Mouse (Mus musculus) E14TG2a.4 (cell line): Measurements from ENCODE around the gene Adcy4.

ENCODE experiments used
- H3K27me3 ChIP-seq: 2 replicates; pipeline ENCODE4 v1.6.1; 2014; ENCODE audit warnings: low read length, control low read depth; ENCODE audit not compliant: insufficient read depth
- H3K36me3 ChIP-seq: 2 replicates; pipeline ENCODE4 v1.6.1; 2014; ENCODE audit warnings: low read length, control low read depth; ENCODE audit not compliant: insufficient read depth
- H3K4me1 ChIP-seq: replicated peaks from 2 replicates; pipeline ENCODE4 v1.6.1; 2014; ENCODE audit warnings: low read depth, low read length, control low read depth
- H3K4me3 ChIP-seq: replicated peaks from 2 replicates; pipeline ENCODE4 v1.5.1; 2014; ENCODE audit warnings: mild to moderate bottlenecking, low read length
- H3K9me3 ChIP-seq: 2 replicates; pipeline ENCODE4 v1.6.1; 2014; ENCODE audit warnings: low read length, control low read depth
- CTCF ChIP-seq: conservative IDR thresholded peaks from 2 replicates; pipeline ENCODE4 v1.5.1; 2014; ENCODE audit warnings: low read length
- NANOG ChIP-seq: IDR thresholded peaks from 2 replicates; pipeline ENCODE4 v1.6.1; 2014; ENCODE audit warnings: borderline replicate concordance, low read length, mixed read lengths
- POU5F1 ChIP-seq: IDR thresholded peaks from 2 replicates; pipeline ENCODE4 v1.6.1; 2014; ENCODE audit warnings: low read length, borderline replicate concordance

The Adcy4 gene

GRCm38 (mm10) chr14:55781310-55781709 lies 2.6 kb downstream of the Adcy4 start:
- Histone ChIP-seq H3K27me3 (peaks cover 85% of the 10 kb centered on the region), H3K4me3 (peak overlapping the region; percentile 41; the same call in 1 of the 2 replicates), H3K9me3 (no peaks in the 10 kb centered on the region), H3K4me1 (peaks cover 45% of the 10 kb centered on the region), H3K36me3 (peaks cover 9% of the 10 kb centered on the region)
- no peak for TF ChIP-seq POU5F1
- peak; percentile 98 for TF ChIP-seq CTCF
- TF ChIP-seq NANOG: no peak

DNA sequence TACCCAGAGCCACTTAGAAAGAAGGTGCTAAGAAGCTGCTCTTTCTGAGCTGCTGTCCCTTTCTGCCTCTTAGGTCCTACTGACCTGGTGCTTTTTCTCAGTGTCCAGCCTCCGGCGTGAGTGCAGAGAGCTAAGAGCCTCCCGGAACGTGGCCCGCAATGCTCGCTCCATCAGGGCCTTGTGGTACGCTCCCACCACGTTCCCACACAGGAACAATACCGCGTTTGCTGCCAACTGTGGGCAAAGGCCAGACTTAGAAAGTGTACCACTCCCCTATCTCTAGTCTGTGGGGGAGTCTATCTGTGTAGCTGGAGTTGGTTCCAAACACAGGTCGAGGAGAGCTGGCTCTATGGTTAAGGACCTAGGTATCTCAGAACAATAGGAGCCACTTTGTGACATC lies 3.2 kb downstream of the Adcy4 start:
- no peak overlapping the region for H3K4me3 ChIP-seq
- TF ChIP-seq POU5F1 (no peak), NANOG (no peak), CTCF (no peak)
- H3K36me3 ChIP-seq: peaks cover 3% of the 10 kb centered on the region
- peaks cover 45% of the 10 kb centered on the region for H3K4me1 ChIP-seq
- peaks cover 83% of the 10 kb centered on the region for H3K27me3 ChIP-seq
- no peaks in the 10 kb centered on the region for H3K9me3 ChIP-seq

GRCm38 (mm10) chr14:55779656-55780055 lies 4.2 kb downstream of the Adcy4 start:
- Histone ChIP-seq H3K27me3 (peaks cover 83% of the 10 kb centered on the region), H3K36me3 (no peaks in the 10 kb centered on the region), H3K9me3 (no peaks in the 10 kb centered on the region), H3K4me1 (peaks cover 45% of the 10 kb centered on the region), H3K4me3 (no peak overlapping the region)
- TF ChIP-seq CTCF: no peak
- no peak for TF ChIP-seq POU5F1
- no peak for TF ChIP-seq NANOG

GRCm38 (mm10) chr14:55778686-55779085 lies 5.2 kb downstream of the Adcy4 start:
- Histone ChIP-seq H3K9me3 (no peaks in the 10 kb centered on the region), H3K36me3 (no peaks in the 10 kb centered on the region), H3K4me1 (peaks cover 40% of the 10 kb centered on the region), H3K27me3 (peaks cover 83% of the 10 kb centered on the region), H3K4me3 (peak overlapping the region; percentile 43)
- TF ChIP-seq NANOG: no peak
- no peak for TF ChIP-seq POU5F1
- TF ChIP-seq CTCF: no peak

- no peak for TF ChIP-seq CTCF
- no peak for TF ChIP-seq POU5F1
- no peak for TF ChIP-seq NANOG
These were observed 6.1 kb downstream of the Adcy4 start for GRCm38 (mm10) chr14:55777806-55778205.

DNA sequence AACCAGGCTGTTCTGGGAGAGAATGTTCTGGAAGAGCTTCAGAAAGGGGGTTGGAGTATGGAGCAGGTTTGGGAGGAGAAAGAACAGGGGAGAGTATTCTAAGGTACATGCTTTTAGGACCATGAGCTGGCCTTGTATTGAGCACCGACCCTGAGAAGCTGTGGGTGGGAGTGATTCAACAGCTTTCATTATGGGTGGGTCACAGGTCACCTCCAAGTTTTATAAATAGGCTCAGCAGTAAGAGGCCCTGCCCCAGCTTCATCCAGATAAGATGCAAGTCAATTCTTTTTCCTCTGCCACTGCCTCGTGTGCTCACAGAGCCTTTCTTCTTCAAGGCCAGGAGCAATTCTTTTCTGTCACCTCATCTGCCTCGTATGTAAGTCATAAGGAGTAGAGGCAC lies 6.7 kb downstream of the Adcy4 start:
- TF ChIP-seq NANOG: no peak

More at GRCm38 (mm10) chr14:55777806-55778205, 6.1 kb downstream of the Adcy4 start:
- Histone ChIP-seq H3K36me3 (no peaks in the 10 kb centered on the region), H3K4me1 (peaks cover 31% of the 10 kb centered on the region), H3K27me3 (peaks cover 81% of the 10 kb centered on the region), H3K9me3 (no peaks in the 10 kb centered on the region), H3K4me3 (no peak overlapping the region)

DNA sequence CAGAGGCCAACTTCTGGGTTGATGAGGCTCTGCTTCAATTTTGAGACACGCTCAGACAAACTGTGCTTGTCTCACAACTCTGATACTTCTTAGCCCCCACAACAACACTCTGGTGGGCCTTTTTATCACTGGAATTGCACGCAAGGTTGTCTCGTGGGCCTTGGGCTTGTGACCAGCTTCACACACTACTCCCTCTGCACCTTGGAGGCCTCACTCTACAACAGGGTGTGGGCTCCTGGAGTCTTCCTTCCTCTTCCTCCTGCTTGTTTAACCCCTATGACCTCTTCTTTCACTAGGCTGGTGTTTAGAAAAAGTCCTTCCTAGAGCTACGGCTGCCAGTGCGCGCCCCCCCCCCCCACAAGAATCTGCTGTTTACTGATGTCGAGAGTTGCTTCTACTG lies 7.2 kb downstream of the Adcy4 start:
- Histone ChIP-seq H3K27me3 (peaks cover 81% of the 10 kb centered on the region), H3K4me3 (no peak overlapping the region), H3K9me3 (no peaks in the 10 kb centered on the region), H3K36me3 (no peaks in the 10 kb centered on the region), H3K4me1 (peaks cover 27% of the 10 kb centered on the region)
- no peak for TF ChIP-seq CTCF
- TF ChIP-seq POU5F1: no peak
- no peak for TF ChIP-seq NANOG

More for the DNA sequence above, 6.7 kb downstream of the Adcy4 start:
- peaks cover 30% of the 10 kb centered on the region for H3K4me1 ChIP-seq
- peaks cover 81% of the 10 kb centered on the region for H3K27me3 ChIP-seq
- H3K9me3 ChIP-seq: no peaks in the 10 kb centered on the region
- no peaks in the 10 kb centered on the region for H3K36me3 ChIP-seq
- no peak overlapping the region for H3K4me3 ChIP-seq

- Histone ChIP-seq H3K4me1 (peaks cover 32% of the 10 kb centered on the region), H3K27me3 (peaks cover 86% of the 10 kb centered on the region), H3K4me3 (no peak overlapping the region), H3K36me3 (no peaks in the 10 kb centered on the region), H3K9me3 (no peaks in the 10 kb centered on the region)
- TF ChIP-seq CTCF (no peak), POU5F1 (no peak), NANOG (no peak)
These were observed 14.7 kb downstream of the Adcy4 start for GRCm38 (mm10) chr14:55769087-55769703.

- Histone ChIP-seq H3K4me1 (peaks cover 32% of the 10 kb centered on the region), H3K36me3 (no peaks in the 10 kb centered on the region), H3K4me3 (no peak overlapping the region), H3K9me3 (no peaks in the 10 kb centered on the region), H3K27me3 (peaks cover 86% of the 10 kb centered on the region)
- TF ChIP-seq CTCF: no peak
- TF ChIP-seq POU5F1: no peak
- no peak for TF ChIP-seq NANOG
These were observed 15.3 kb downstream of the Adcy4 start for GRCm38 (mm10) chr14:55768555-55768954.
